Mouse (Mus musculus) olfactory bulb, adult 2 months (tissue): Measurements from ENCODE around the gene Pop7. TPM values are rescaled to one million over a fixed set of nuclear protein-coding genes. Genes with fewer than 3 reads are reported as not detected.

Experiments used
- H3K27ac ChIP-seq: fragments of 200-500 bp; 2 replicates; pipeline ENCODE4 v1.5.1; 2012; ENCODE audit warnings: low read depth, low read length; ENCODE audit not compliant: insufficient read depth
- H3K4me1 ChIP-seq: fragments of 200-500 bp; 2 replicates; pipeline ENCODE4 v1.6.1; 2012; ENCODE audit warnings: low read length; ENCODE audit not compliant: control insufficient read depth, insufficient read depth
- H3K4me3 ChIP-seq: fragments of 200-500 bp; 2 replicates; pipeline ENCODE4 v1.5.1; 2012; ENCODE audit warnings: mild to moderate bottlenecking, low read depth, low read length, moderate library complexity; ENCODE audit not compliant: insufficient read depth
- CTCF ChIP-seq: fragments of 200-500 bp; IDR thresholded peaks from 2 replicates; pipeline ENCODE4 v1.5.1; 2012; ENCODE audit warnings: low read depth, mild to moderate bottlenecking, low read length, moderate library complexity; ENCODE audit not compliant: insufficient read depth
- POLR2A ChIP-seq: fragments of 200-500 bp; IDR thresholded peaks from 2 replicates; pipeline ENCODE4 v1.6.1; 2012; ENCODE audit warnings: mild to moderate bottlenecking, low read depth, low read length, moderate library complexity; ENCODE audit not compliant: insufficient read depth
- WGBS: fragments of 180-500 bp; shearing (Covaris S2); methylation state at CpG from one replicate; pipeline ENCODE4 v1.1.7; 2018; 5-methylcytosine and 5-hydroxymethylcytosine counted together
- polyA plus RNA-seq: library from polyadenylated mRNA; stranded (reverse); fragments of >200 nt; gene quantifications from 2 replicates; pipeline ENCODE4 v1.2.4, GENCODE M21; 2012; ENCODE audit warnings: low replicate concordance; ENCODE audit not compliant: missing spikeins, insufficient read depth, insufficient read length

Gene Pop7
- polyA plus RNA-seq, 1 experiment = not detected

- no peak overlapping the region for H3K4me3 ChIP-seq
Observed at GRCm38 (mm10) chr5:137485071-137485850, 17.1 kb downstream of the Pop7 start.

DNA sequence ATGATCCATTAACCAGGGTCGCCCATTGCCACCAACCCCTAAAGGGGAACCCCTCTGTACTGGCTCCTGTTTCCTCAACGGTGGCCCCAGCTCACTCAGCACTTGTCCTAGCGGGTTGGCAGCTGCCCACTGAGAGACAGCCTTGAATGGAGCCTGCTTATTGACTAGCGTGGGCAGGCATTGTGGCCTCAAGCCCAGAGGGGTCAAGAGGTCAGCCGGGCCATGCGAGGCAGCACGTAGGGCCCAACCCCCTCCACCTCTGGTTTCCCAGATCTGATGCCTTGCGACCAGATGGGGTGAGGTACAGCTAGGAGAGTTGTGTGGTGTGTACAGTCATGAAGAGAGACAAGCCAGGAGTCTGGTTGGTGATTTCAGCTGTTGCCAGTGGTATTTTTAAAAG is 20.4 kb downstream of the Pop7 start:
- no peak overlapping the region for H3K4me3 ChIP-seq
- WGBS = 24% methylated on average over 8 of the region's 8 CpGs
- peaks cover 4% of the 10 kb centered on the region for H3K4me1 ChIP-seq
- TF ChIP-seq CTCF (no peak), POLR2A (no peak)
- no peak overlapping the region for H3K27ac ChIP-seq

More at GRCm38 (mm10) chr5:137485071-137485850, 17.1 kb downstream of the Pop7 start:
- TF ChIP-seq CTCF (no peak), POLR2A (no peak)
- no peak overlapping the region for H3K27ac ChIP-seq
- H3K4me1 ChIP-seq = peaks cover 4% of the 10 kb centered on the region
- 18% methylated on average over 30 of the region's 30 CpGs for WGBS

DNA sequence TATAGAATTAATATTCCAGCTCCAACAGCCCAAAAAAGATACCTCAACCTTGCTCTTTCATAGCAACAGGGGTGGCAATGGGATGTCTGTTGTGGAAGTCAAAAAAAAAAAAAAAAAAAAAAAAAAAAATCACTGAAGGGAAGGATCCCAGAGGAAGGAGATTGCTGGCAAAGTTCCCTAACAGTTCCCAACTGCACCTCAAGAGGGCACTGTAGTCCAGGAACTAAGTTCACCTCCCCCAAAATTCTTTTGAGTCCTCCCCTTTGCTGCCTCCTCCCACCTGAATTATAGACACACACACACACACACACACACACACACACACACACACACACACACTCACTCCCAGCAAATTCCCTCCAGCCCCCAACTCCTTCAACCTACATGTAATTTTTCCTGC is 21.2 kb downstream of the Pop7 start:
- H3K4me3 ChIP-seq = no peak overlapping the region
- TF ChIP-seq POLR2A = no peak
- 0 out of 2 replicates have a peak, but pooled peaks have one; percentile 25 for TF ChIP-seq CTCF
- no peak overlapping the region for H3K27ac ChIP-seq
- peaks cover 4% of the 10 kb centered on the region for H3K4me1 ChIP-seq

DNA sequence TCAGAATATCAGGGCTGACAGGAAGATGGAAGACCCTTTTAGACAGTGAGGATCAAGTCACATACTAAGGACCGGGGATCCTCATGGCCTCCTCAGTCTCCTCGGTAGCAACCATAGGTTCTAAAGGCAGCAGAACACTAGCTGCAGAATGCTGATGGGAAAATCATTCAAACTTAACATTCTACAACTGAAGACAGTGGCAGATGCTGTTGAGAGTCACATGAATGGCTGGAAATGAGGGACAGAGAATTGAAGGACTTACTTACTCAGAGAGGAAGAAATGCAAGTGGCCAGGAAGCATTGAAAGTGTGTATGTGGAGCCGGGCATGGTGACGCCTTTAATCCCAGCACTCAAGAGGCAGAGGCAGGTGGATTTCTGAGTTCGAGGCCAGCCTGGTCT is 25.4 kb downstream of the Pop7 start, which contains the start of gene Zan:
TSS of gene Zan (minus strand) at position 101 of the 400 bp plus-strand sequence.
- 87% methylated on average over 5 of the region's 5 CpGs for WGBS
- Histone ChIP-seq H3K4me3 (no peak within 1 kb of the TSS), H3K27ac (no peak within 1 kb of the TSS), H3K4me1 (no peaks in the 10 kb centered on the region)
- TF ChIP-seq POLR2A (no peak), CTCF (no peak)

- H3K4me3 ChIP-seq = no peak overlapping the region
- H3K27ac ChIP-seq = no peak overlapping the region
- 63% methylated on average over 2 of the region's 2 CpGs for WGBS
- no peaks in the 10 kb centered on the region for H3K4me1 ChIP-seq
- TF ChIP-seq CTCF (no peak), POLR2A (no peak)
Observed at GRCm38 (mm10) chr5:137474351-137474750, 28.0 kb downstream of the Pop7 start.

DNA sequence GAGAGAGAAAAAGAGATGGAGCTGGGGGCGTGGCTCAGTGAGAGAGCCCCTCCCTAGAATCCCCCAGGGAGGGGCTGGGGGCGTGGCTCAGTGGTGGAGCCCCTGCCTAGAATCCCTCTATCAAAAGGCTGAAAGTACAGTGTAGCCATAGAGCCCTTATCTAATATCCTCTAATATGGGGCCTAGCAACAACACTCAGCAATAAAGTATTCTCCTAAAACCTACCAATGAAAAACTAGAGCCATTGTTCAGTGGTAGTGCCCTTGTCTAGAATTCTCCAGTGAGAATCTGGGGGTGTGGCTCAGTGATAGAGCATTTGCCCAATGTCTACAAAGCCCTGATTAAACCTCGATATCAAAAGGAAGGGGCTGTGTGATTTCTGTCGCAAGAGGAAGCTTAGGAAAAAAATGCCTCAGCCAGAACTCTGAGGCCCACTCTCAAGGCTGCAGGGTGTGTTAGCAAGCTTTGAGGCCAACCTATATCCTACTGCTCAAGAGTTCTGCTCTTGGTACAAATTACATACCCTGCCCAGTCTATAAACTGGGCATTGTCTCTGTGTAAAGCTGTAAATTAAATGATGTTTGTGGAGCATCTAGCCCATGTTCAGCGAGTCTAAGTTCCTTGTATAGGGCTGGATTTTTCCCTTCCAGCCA is 29.9 kb downstream of the Pop7 start:
- WGBS = 52% methylated on average over 5 of the region's 5 CpGs
- Histone ChIP-seq H3K4me1 (no peaks in the 10 kb centered on the region), H3K27ac (no peak overlapping the region), H3K4me3 (no peak overlapping the region)
- no peak for TF ChIP-seq CTCF
- TF ChIP-seq POLR2A = no peak

DNA sequence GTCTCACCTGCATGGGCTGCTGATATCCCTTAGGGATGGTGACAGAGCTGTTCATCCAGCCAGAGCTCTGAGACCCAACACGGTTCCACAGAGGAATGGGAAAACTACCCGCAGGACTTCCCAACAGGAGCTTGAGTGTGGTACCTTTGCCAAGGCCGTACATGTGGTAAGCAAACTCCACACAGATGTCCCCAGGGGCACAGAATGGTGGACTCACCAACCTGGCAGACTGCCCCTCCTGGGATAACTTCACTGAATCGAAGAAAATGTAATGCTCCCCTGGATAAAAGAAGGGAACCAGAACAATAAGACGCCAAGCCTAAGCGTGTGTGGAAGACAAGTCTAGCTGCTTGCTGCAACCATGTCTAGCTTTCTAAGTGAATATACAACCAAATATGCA is 35.4 kb downstream of the Pop7 start:
- TF ChIP-seq POLR2A = no peak
- Histone ChIP-seq H3K4me1 (no peaks in the 10 kb centered on the region), H3K4me3 (no peak overlapping the region), H3K27ac (no peak overlapping the region)
- 95% methylated on average over 6 of the region's 6 CpGs for WGBS

- no peak for TF ChIP-seq CTCF
- no peak for TF ChIP-seq POLR2A
- no peak overlapping the region for H3K4me3 ChIP-seq
- H3K27ac ChIP-seq = no peak overlapping the region
- WGBS = 15% methylated on average over 3 of the region's 3 CpGs
- no peaks in the 10 kb centered on the region for H3K4me1 ChIP-seq
Observed at GRCm38 (mm10) chr5:137465049-137465448, 37.3 kb downstream of the Pop7 start.

GRCm38 (mm10) chr5:137455866-137456591 is 46.3 kb downstream of the Pop7 start:
- TF ChIP-seq POLR2A (no peak), CTCF (no peak)
- no peak overlapping the region for H3K4me3 ChIP-seq
- H3K27ac ChIP-seq = no peak overlapping the region
- 79% methylated on average over 7 of the region's 7 CpGs for WGBS
- H3K4me1 ChIP-seq = no peaks in the 10 kb centered on the region
